Mouse (Mus musculus): ENCODE data around the gene Rhbdl3.
A peak's percentile ranks its signal among the peaks of the same experiment; 100 is the strongest.
"Not testable (repeated sequence)": the region's sequence is repeated elsewhere in the genome, so short reads cannot be mapped to it uniquely, and the experiment has no call there.

The Rhbdl3 gene

GRCm38 (mm10) chr11:80312565-80312964, 11.9 kb downstream of the Rhbdl3 start:
- no peak for DNase-seq (ENCODE audit: low spot score)

- no peak for DNase-seq (ENCODE audit: low spot score)
These were observed 12.8 kb downstream of the Rhbdl3 start for GRCm38 (mm10) chr11:80313462-80313861.

GRCm38 (mm10) chr11:80313944-80314343, 13.2 kb downstream of the Rhbdl3 start:
- no peak for DNase-seq (ENCODE audit: low spot score)

GRCm38 (mm10) chr11:80315743-80316639, 15.3 kb downstream of the Rhbdl3 start:
- DNase-seq (ENCODE audit: low spot score): no peak

GRCm38 (mm10) chr11:80323255-80323654, 22.5 kb downstream of the Rhbdl3 start:
- DNase-seq (ENCODE audit: low spot score): no peak

GRCm38 (mm10) chr11:80324636-80325035, 23.9 kb downstream of the Rhbdl3 start:
- DNase-seq (ENCODE audit: low spot score): no peak

GRCm38 (mm10) chr11:80332709-80333400, 32.1 kb downstream of the Rhbdl3 start:
- DNase-seq (ENCODE audit: low spot score): no peak

- DNase-seq (ENCODE audit: low spot score): no peak
These were observed 35.1 kb downstream of the Rhbdl3 start for GRCm38 (mm10) chr11:80335609-80336350.

- no peak for DNase-seq (ENCODE audit: low spot score)
These were observed 35.6 kb downstream of the Rhbdl3 start for GRCm38 (mm10) chr11:80336351-80336730.

GRCm38 (mm10) chr11:80342482-80342881, 41.8 kb downstream of the Rhbdl3 start:
- no peak for DNase-seq (ENCODE audit: low spot score)

GRCm38 (mm10) chr11:80351832-80352430, 51.2 kb downstream of the Rhbdl3 start:
- DNase-seq (ENCODE audit: low spot score): peak; percentile 78

- DNase-seq (ENCODE audit: low spot score): no peak
These were observed 54.1 kb downstream of the Rhbdl3 start for GRCm38 (mm10) chr11:80354832-80355231.

GRCm38 (mm10) chr11:80368949-80369348, 68.2 kb downstream of the Rhbdl3 start:
- DNase-seq (ENCODE audit: low spot score): no peak

- no peak for DNase-seq (ENCODE audit: low spot score)
These were observed 75.9 kb downstream of the Rhbdl3 start for GRCm38 (mm10) chr11:80376651-80377050.

- DNase-seq (ENCODE audit: low spot score): peak; percentile 70
These were observed 77.2 kb downstream of the Rhbdl3 start, which contains the start of gene 5730455P16Rik for GRCm38 (mm10) chr11:80377712-80378451. Gene 5730455P16Rik, minus strand, starts transcription at chr11:80378034.

- not testable (repeated sequence) for DNase-seq (ENCODE audit: low spot score)
These were observed 77.8 kb downstream of the Rhbdl3 start for GRCm38 (mm10) chr11:80378452-80379068.

GRCm38 (mm10) chr11:80379184-80379583, 78.5 kb downstream of the Rhbdl3 start:
- not testable (repeated sequence) for DNase-seq (ENCODE audit: low spot score)

- DNase-seq (ENCODE audit: low spot score): peak; percentile 14
These were observed 81.9 kb downstream of the Rhbdl3 start for GRCm38 (mm10) chr11:80382626-80383018.

GRCm38 (mm10) chr11:80383019-80383625, 82.4 kb downstream of the Rhbdl3 start, which contains the start of gene Zfp207:
Gene Zfp207, plus strand, starts transcription at chr11:80383279.
- peak; percentile 98 for DNase-seq (ENCODE audit: low spot score)

- peak; percentile 50 for DNase-seq (ENCODE audit: low spot score)
These were observed 82.9 kb downstream of the Rhbdl3 start for GRCm38 (mm10) chr11:80383626-80384046.
